Mouse (Mus musculus): ENCODE results near the gene Tnrc6c.
A peak's percentile ranks its signal among the peaks of the same experiment; 100 is the strongest.

Tnrc6c gene

GRCm38 (mm10) chr11:117653491-117654351 is at the start of gene Tnrc6c:
TSS of gene Tnrc6c (plus strand) at chr11:117654289.
- peak in 1 of 2 experiments; percentile 85 for DNase-seq

GRCm38 (mm10) chr11:117606137-117606536 is 48.0 kb upstream of the Tnrc6c start:
- no peak for DNase-seq

- peak in 1 of 2 experiments; percentile 62 for DNase-seq
Measured at GRCm38 (mm10) chr11:117606605-117607203, 47.4 kb upstream of the Tnrc6c start.

GRCm38 (mm10) chr11:117608141-117608789 is 45.8 kb upstream of the Tnrc6c start:
- DNase-seq: no peak

GRCm38 (mm10) chr11:117608976-117609375 is 45.1 kb upstream of the Tnrc6c start:
- no peak for DNase-seq

- no peak for DNase-seq
Measured at GRCm38 (mm10) chr11:117610589-117610988, 43.5 kb upstream of the Tnrc6c start.

- no peak for DNase-seq
Measured at GRCm38 (mm10) chr11:117611068-117611467, 43.0 kb upstream of the Tnrc6c start.

GRCm38 (mm10) chr11:117611860-117612259 is 42.2 kb upstream of the Tnrc6c start:
- DNase-seq: no peak

- peak in 1 of 2 experiments; percentile 40 for DNase-seq
Measured at GRCm38 (mm10) chr11:117612885-117613284, 41.2 kb upstream of the Tnrc6c start.

- no peak for DNase-seq
Measured at GRCm38 (mm10) chr11:117617368-117617908, 36.7 kb upstream of the Tnrc6c start.

GRCm38 (mm10) chr11:117618214-117618613 is 35.9 kb upstream of the Tnrc6c start:
- no peak for DNase-seq

GRCm38 (mm10) chr11:117618774-117619173 is 35.3 kb upstream of the Tnrc6c start:
- DNase-seq: peak; percentile 51 to 65

GRCm38 (mm10) chr11:117619581-117619980 is 34.5 kb upstream of the Tnrc6c start:
- no peak for DNase-seq

GRCm38 (mm10) chr11:117625196-117625595 is 28.9 kb upstream of the Tnrc6c start:
- peak; percentile 59 to 60 for DNase-seq

- DNase-seq: peak; percentile 30 to 56
Measured at GRCm38 (mm10) chr11:117626557-117626956, 27.5 kb upstream of the Tnrc6c start.

GRCm38 (mm10) chr11:117627060-117627562 is 27.0 kb upstream of the Tnrc6c start:
- DNase-seq: peak; percentile 48 to 54

- peak; percentile 43 to 45 for DNase-seq
Measured at GRCm38 (mm10) chr11:117627746-117628311, 26.3 kb upstream of the Tnrc6c start.

GRCm38 (mm10) chr11:117628312-117628779 is 25.7 kb upstream of the Tnrc6c start:
- peak; percentile 80 to 87 for DNase-seq

- DNase-seq: no peak
Measured at GRCm38 (mm10) chr11:117629865-117630264, 24.2 kb upstream of the Tnrc6c start.

- no peak for DNase-seq
Measured at GRCm38 (mm10) chr11:117630868-117631565, 23.1 kb upstream of the Tnrc6c start.

GRCm38 (mm10) chr11:117633310-117633709 is 20.8 kb upstream of the Tnrc6c start:
- no peak for DNase-seq

- DNase-seq: no peak
Measured at GRCm38 (mm10) chr11:117638386-117638785, 15.7 kb upstream of the Tnrc6c start.
